Mouse (Mus musculus) E14TG2a.4 (cell line): ENCODE data around the gene Umad1.

Experiments
- CTCF ChIP-seq: conservative IDR thresholded peaks from 2 replicates; pipeline ENCODE4 v1.5.1; 2014; ENCODE audit warnings: low read length
- NANOG ChIP-seq: IDR thresholded peaks from 2 replicates; pipeline ENCODE4 v1.6.1; 2014; ENCODE audit warnings: borderline replicate concordance, low read length, mixed read lengths
- POU5F1 ChIP-seq: IDR thresholded peaks from 2 replicates; pipeline ENCODE4 v1.6.1; 2014; ENCODE audit warnings: low read length, borderline replicate concordance

DNA sequence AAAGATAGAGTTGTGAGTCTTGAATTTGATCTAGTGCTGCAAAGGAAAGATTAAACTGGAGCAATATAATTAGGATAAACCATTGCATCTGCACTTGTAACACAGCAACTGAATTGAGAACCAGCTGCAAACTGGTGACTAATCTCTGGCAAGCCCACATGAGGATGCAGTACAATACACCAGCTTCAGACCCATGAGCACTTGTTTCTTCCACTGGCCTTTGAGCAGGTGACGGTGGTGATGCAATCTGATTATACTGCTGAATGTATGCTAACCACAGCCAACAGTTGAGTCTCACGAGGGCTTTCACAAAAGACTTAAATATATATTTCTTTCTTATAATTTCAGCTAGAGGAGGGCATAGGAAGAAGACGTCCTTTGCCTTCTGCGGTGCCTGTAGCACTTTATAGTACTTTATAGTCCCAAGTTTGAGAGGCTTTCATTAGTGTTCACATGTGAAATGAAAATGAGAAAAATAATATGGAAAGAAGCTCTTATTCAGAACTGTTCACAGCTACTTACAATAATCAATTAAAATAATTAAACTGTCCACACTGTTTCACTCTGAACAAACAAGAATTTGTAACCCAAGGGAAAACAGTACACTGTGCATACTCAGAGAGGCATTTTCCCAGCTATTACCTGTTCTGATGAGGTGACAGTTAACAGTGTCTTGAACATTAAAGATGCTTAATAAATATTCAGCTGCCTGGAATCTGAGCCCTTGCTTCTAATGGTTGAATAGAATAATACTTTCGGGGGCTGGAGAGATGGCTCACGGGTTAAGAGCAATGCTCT lies 40.2 kb downstream of the Umad1 start:
- TF ChIP-seq CTCF, result no peak
- TF ChIP-seq POU5F1, result no peak
- no peak for TF ChIP-seq NANOG
